14 mouse cellular contexts compared by ENCODE assay signal in genomic region chr19:48651617-48652016, GRCm38 (mm10).
A peak's percentile ranks its signal among the peaks of the same experiment; 100 is the strongest.
DNase-seq lines count a peak whose midpoint lies in the region; ATAC-seq and TF ChIP-seq lines count a peak whose summit lies in the region.
"Had no signal": no experiment of that assay in that cellular context is flagged by ENCODE, and none has a peak within 500 bp of the region (broad histone marks: within the 10 kb centered on the region; RNA-seq: fewer than 3 reads in every experiment).

No protein-coding gene starts in this region.

- no peaks in the 10 kb centered on the region for H3K4me1 ChIP-seq in lung, embryonic 14.5 days (ENCODE audit: insufficient read depth)
- H3K4me1 ChIP-seq in heart, postnatal 0 days (ENCODE audit: control insufficient read depth, insufficient read depth): 0 out of 2 replicates have a peak, but pooled peaks cover 9% of the 10 kb centered on the region
- H3K4me1 ChIP-seq: midbrain, embryonic 12.5 days; neural tube, embryonic 13.5 days; stomach, embryonic 15.5 days had no signal

- no peak overlapping the region for H3K9ac ChIP-seq in lung, embryonic 14.5 days
- no peak overlapping the region for H3K9ac ChIP-seq in heart, postnatal 0 days (replicated peaks; ENCODE audit: low read depth, low read length)
- H3K9ac ChIP-seq: midbrain, embryonic 12.5 days; neural tube, embryonic 13.5 days; stomach, embryonic 15.5 days had no signal

- H3K36me3 ChIP-seq in lung, embryonic 14.5 days (ENCODE audit: insufficient read depth): no peaks in the 10 kb centered on the region
- H3K36me3 ChIP-seq in heart, postnatal 0 days (replicated peaks; ENCODE audit: control insufficient read depth, insufficient read depth, low read length): no peaks in the 10 kb centered on the region
- H3K36me3 ChIP-seq: midbrain, embryonic 12.5 days; neural tube, embryonic 13.5 days; stomach, embryonic 15.5 days had no signal

- no peak; the same call in 1 of the 2 replicates for ATAC-seq in lung, embryonic 14.5 days (ENCODE audit: insufficient read depth)
- peak; percentile 90 for ATAC-seq in heart, postnatal 0 days (ENCODE audit: insufficient read depth, low read depth)
- no peak for ATAC-seq in inflammation-experienced regulatory T-cells, adult 6 months

- H3K9me3 ChIP-seq in lung, embryonic 14.5 days (ENCODE audit: low read depth, low read length): no peaks in the 10 kb centered on the region
- no peaks in the 10 kb centered on the region for H3K9me3 ChIP-seq in heart, postnatal 0 days (replicated peaks; ENCODE audit: control insufficient read depth, low read length)
- H3K9me3 ChIP-seq: midbrain, embryonic 12.5 days; neural tube, embryonic 13.5 days; stomach, embryonic 15.5 days had no signal

- DNase-seq in lung, embryonic 14.5 days: peak; percentile 32
- DNase-seq in lung, adult 18-20 months: no peak
- DNase-seq in frontal cortex, postnatal 36 days (ENCODE audit: low spot score in 2 of 2): peak; percentile 46 to 77
- DNase-seq in heart, postnatal 0 days (ENCODE audit: low spot score): peak; percentile 82
- peak; percentile 9 for DNase-seq in right cerebral cortex, postnatal 14 days
- DNase-seq in adrenal gland, postnatal 36 days: no peak
- DNase-seq in gastrocnemius, postnatal 25 days: no peak
- DNase-seq: cerebellum, adult 2 months; kidney, adult 11 months had no signal

- H3K27me3 ChIP-seq in lung, embryonic 14.5 days (ENCODE audit: insufficient read depth, low read length): no peaks in the 10 kb centered on the region
- peaks cover 3% of the 10 kb centered on the region; the same call in 1 of the 2 replicates for H3K27me3 ChIP-seq in heart, postnatal 0 days (ENCODE audit: control insufficient read depth, insufficient read depth, low read length)
- H3K27me3 ChIP-seq: CH12.LX; midbrain, embryonic 12.5 days; neural tube, embryonic 13.5 days; stomach, embryonic 15.5 days had no signal

- H3K27ac ChIP-seq in lung, embryonic 14.5 days (ENCODE audit: low read depth): no peak overlapping the region
- peak overlapping the region; percentile 51; the same call in 1 of the 2 replicates for H3K27ac ChIP-seq in heart, postnatal 0 days (ENCODE audit: low read depth)
- H3K27ac ChIP-seq: midbrain, embryonic 12.5 days; neural tube, embryonic 13.5 days; stomach, embryonic 15.5 days had no signal

- H3K4me3 ChIP-seq in lung, embryonic 14.5 days (ENCODE audit: low read depth, low read length): no peak overlapping the region
- H3K4me3 ChIP-seq in heart, postnatal 0 days (ENCODE audit: low read depth, low read length): no peak overlapping the region
- H3K4me3 ChIP-seq: midbrain, embryonic 12.5 days; neural tube, embryonic 13.5 days; stomach, embryonic 15.5 days had no signal

- 42% methylated on average over 6 of the region's 6 CpGs for WGBS in lung, embryonic 14.5 days
- 35% methylated on average over 6 of the region's 6 CpGs for WGBS in heart, postnatal 0 days

- TF ChIP-seq CTCF in lung, embryonic 14.5 days (IDR thresholded peaks at IDR 0.05; ENCODE audit: low read depth): no peak
- TF ChIP-seq CTCF in heart, postnatal 0 days (IDR thresholded peaks at IDR 0.05; ENCODE audit: low read depth): no peak

- no peak for TF ChIP-seq EP300 in heart, postnatal 0 days (IDR thresholded peaks at IDR 0.05; ENCODE audit: low read depth)

- no peak overlapping the region for H3K4me2 ChIP-seq in lung, embryonic 14.5 days
- peak overlapping the region; percentile 31; the same call in 1 of the 2 replicates for H3K4me2 ChIP-seq in heart, postnatal 0 days (ENCODE audit: low read depth, low read length)
- H3K4me2 ChIP-seq: midbrain, embryonic 12.5 days; neural tube, embryonic 13.5 days; stomach, embryonic 15.5 days had no signal

Comparison
In these comparisons a context has a peak if more than half of its experiments do, and no peak if none do; other contexts are left out.
1. DNase-seq: peak in lung, embryonic 14.5 days (single experiment), frontal cortex, postnatal 36 days (2 of 2), heart, postnatal 0 days (single experiment) and right cerebral cortex, postnatal 14 days (single experiment); none in lung, adult 18-20 months (0 of 2), adrenal gland, postnatal 36 days (0 of 2) and gastrocnemius, postnatal 25 days (single experiment).